Mouse (Mus musculus): ENCODE results near the gene Hadha. TPM values are rescaled to one million over a fixed set of nuclear protein-coding genes. Genes with fewer than 3 reads are reported as not detected.

Gene Hadha
- polyA plus RNA-seq, 1 experiment: 74.2 TPM

GRCm38 (mm10) chr5:30122481-30122880 lies 32.5 kb downstream of the Hadha start:
- H3K27me3 ChIP-seq (ENCODE audit: control insufficient read depth, insufficient read depth, low read length): no peaks in the 10 kb centered on the region
- no peak overlapping the region for H3K4me3 ChIP-seq (ENCODE audit: control insufficient read depth, low read depth, low read length)
- H3K36me3 ChIP-seq (ENCODE audit: control insufficient read depth, insufficient read depth, low read length): peaks cover 5% of the 10 kb centered on the region
- no peaks in the 10 kb centered on the region for H3K4me1 ChIP-seq (ENCODE audit: control insufficient read depth, insufficient read depth, low read length)
- H3K27ac ChIP-seq (ENCODE audit: control insufficient read depth, insufficient read depth, low read depth, low read length): no peak overlapping the region
- TF ChIP-seq POLR2A (IDR thresholded peaks at IDR 0.05; ENCODE audit: control insufficient read depth, low read depth, low read length): no peak
- no peak for TF ChIP-seq CTCF (IDR thresholded peaks at IDR 0.05; ENCODE audit: control insufficient read depth, insufficient read depth, insufficient replicate concordance, low read depth, low read length)

DNA sequence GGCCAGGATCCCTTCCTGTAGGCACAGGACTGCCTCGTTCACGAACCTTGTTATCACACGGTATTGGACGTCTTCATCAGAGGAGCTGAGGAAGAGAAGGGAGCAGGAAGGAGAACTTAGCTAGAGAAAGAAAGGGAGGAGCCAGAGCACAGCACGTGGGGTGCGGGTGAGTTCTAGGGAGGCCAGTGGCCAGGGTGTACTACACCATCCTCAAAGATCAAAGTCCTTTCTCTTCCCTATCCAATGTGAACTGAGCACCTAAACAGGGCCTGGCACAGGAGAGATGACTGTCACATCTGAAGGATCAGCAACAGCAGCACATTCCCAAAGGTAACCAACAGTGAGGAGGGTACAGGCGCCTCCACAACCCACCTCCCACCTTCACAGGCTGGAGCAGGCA lies 34.9 kb downstream of the Hadha start:
- TF ChIP-seq POLR2A (IDR thresholded peaks at IDR 0.05; ENCODE audit: control insufficient read depth, low read depth, low read length): no peak
- H3K4me3 ChIP-seq (ENCODE audit: control insufficient read depth, low read depth, low read length): no peak overlapping the region
- H3K27ac ChIP-seq (ENCODE audit: control insufficient read depth, insufficient read depth, low read depth, low read length): no peak overlapping the region
- H3K4me1 ChIP-seq (ENCODE audit: control insufficient read depth, insufficient read depth, low read length): no peaks in the 10 kb centered on the region
- peaks cover 3% of the 10 kb centered on the region for H3K36me3 ChIP-seq (ENCODE audit: control insufficient read depth, insufficient read depth, low read length)
- H3K27me3 ChIP-seq (ENCODE audit: control insufficient read depth, insufficient read depth, low read length): no peaks in the 10 kb centered on the region

DNA sequence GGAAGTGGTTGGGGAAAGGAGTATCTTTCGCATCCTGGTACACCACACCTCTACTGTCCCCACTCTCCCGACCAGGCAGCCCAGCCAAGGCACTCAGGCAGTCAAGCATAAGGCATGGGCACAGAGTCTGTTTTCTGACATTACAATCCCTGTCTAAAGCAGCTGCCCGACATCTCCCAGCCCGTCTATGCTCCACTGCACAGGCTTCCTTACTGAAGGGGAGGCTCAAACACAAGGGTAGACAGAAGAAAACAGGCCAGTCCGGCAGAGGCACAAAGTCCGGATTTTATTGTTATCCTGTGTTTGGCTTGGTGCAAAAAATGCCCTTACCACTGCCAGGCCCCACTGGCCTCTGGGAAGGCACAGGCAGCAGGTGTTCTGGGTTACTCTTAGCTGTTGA lies 35.8 kb downstream of the Hadha start:
- Histone ChIP-seq H3K27me3 (ENCODE audit: control insufficient read depth, insufficient read depth, low read length) (no peaks in the 10 kb centered on the region), H3K4me3 (ENCODE audit: control insufficient read depth, low read depth, low read length) (no peak overlapping the region), H3K27ac (ENCODE audit: control insufficient read depth, insufficient read depth, low read depth, low read length) (no peak overlapping the region), H3K36me3 (ENCODE audit: control insufficient read depth, insufficient read depth, low read length) (peaks cover 3% of the 10 kb centered on the region), H3K4me1 (ENCODE audit: control insufficient read depth, insufficient read depth, low read length) (peaks cover 4% of the 10 kb centered on the region)
- TF ChIP-seq CTCF (IDR thresholded peaks at IDR 0.05; ENCODE audit: control insufficient read depth, insufficient read depth, insufficient replicate concordance, low read depth, low read length) (no peak), POLR2A (IDR thresholded peaks at IDR 0.05; ENCODE audit: control insufficient read depth, low read depth, low read length) (no peak)

GRCm38 (mm10) chr5:30118018-30118417 lies 36.9 kb downstream of the Hadha start:
- Histone ChIP-seq H3K27me3 (ENCODE audit: control insufficient read depth, insufficient read depth, low read length) (no peaks in the 10 kb centered on the region), H3K36me3 (ENCODE audit: control insufficient read depth, insufficient read depth, low read length) (peaks cover 3% of the 10 kb centered on the region), H3K4me3 (ENCODE audit: control insufficient read depth, low read depth, low read length) (no peak overlapping the region), H3K27ac (ENCODE audit: control insufficient read depth, insufficient read depth, low read depth, low read length) (no peak overlapping the region), H3K4me1 (ENCODE audit: control insufficient read depth, insufficient read depth, low read length) (peaks cover 10% of the 10 kb centered on the region)
- TF ChIP-seq POLR2A (IDR thresholded peaks at IDR 0.05; ENCODE audit: control insufficient read depth, low read depth, low read length) (no peak), CTCF (IDR thresholded peaks at IDR 0.05; ENCODE audit: control insufficient read depth, insufficient read depth, insufficient replicate concordance, low read depth, low read length) (no peak)

- Histone ChIP-seq H3K4me3 (ENCODE audit: control insufficient read depth, low read depth, low read length) (no peak overlapping the region), H3K4me1 (ENCODE audit: control insufficient read depth, insufficient read depth, low read length) (peaks cover 14% of the 10 kb centered on the region), H3K27me3 (ENCODE audit: control insufficient read depth, insufficient read depth, low read length) (no peaks in the 10 kb centered on the region), H3K36me3 (ENCODE audit: control insufficient read depth, insufficient read depth, low read length) (peaks cover 2% of the 10 kb centered on the region), H3K27ac (ENCODE audit: control insufficient read depth, insufficient read depth, low read depth, low read length) (no peak overlapping the region)
- TF ChIP-seq CTCF (IDR thresholded peaks at IDR 0.05; ENCODE audit: control insufficient read depth, insufficient read depth, insufficient replicate concordance, low read depth, low read length) (no peak), POLR2A (IDR thresholded peaks at IDR 0.05; ENCODE audit: control insufficient read depth, low read depth, low read length) (no peak)
Measured at GRCm38 (mm10) chr5:30115718-30116117, 39.2 kb downstream of the Hadha start.

- TF ChIP-seq CTCF (IDR thresholded peaks at IDR 0.05; ENCODE audit: control insufficient read depth, insufficient read depth, insufficient replicate concordance, low read depth, low read length): no peak
- no peak for TF ChIP-seq POLR2A (IDR thresholded peaks at IDR 0.05; ENCODE audit: control insufficient read depth, low read depth, low read length)
- Histone ChIP-seq H3K27ac (ENCODE audit: control insufficient read depth, insufficient read depth, low read depth, low read length) (no peak overlapping the region), H3K27me3 (ENCODE audit: control insufficient read depth, insufficient read depth, low read length) (no peaks in the 10 kb centered on the region)
Measured at GRCm38 (mm10) chr5:30114761-30115140, 40.2 kb downstream of the Hadha start.

DNA sequence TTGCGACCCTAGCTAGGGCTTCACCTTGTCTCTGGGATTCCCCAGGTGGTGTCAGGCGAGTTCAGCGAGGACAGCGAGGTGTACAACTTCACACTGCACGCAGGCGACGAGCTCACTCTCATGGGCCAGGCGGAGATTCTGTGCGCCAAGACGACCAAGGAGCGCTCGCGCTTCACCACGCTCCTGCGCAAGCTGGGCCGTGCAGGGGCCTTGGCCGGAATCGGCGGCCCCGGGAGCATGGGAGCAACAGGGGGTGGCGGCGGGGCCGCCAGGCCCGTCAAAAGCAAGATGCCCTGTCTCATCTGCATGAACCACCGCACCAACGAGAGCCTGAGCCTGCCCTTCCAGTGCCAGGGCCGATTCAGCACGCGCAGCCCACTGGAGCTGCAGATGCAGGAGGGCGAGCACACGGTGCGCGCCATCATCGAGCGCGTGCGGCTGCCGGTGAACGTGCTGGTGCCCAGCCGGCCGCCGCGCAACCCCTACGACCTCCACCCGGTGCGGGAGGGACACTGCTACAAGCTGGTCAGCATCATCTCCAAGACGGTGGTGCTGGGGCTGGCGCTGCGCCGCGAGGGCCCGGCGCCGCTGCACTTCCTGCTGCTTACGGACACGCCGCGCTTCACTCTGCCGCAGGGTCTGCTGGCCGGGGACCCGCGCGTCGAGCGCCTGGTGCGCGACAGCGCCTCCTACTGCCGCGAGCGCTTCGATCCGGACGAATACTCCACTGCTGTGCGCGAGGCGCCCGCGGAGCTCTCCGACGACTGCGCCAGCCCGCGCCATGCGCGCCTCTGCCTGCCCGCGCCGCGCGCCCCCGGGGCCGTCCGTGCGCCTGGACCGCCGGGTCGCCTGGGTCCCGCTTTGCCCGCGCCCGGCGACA lies 40.8 kb downstream of the Hadha start:
- Histone ChIP-seq H3K36me3 (ENCODE audit: control insufficient read depth, insufficient read depth, low read length) (no peaks in the 10 kb centered on the region; the same call in 1 of the 2 replicates), H3K27me3 (ENCODE audit: control insufficient read depth, insufficient read depth, low read length) (no peaks in the 10 kb centered on the region), H3K4me3 (ENCODE audit: control insufficient read depth, low read depth, low read length) (peak overlapping the region; percentile 82), H3K27ac (ENCODE audit: control insufficient read depth, insufficient read depth, low read depth, low read length) (no peak overlapping the region), H3K4me1 (ENCODE audit: control insufficient read depth, insufficient read depth, low read length) (peaks cover 19% of the 10 kb centered on the region)
- TF ChIP-seq POLR2A (IDR thresholded peaks at IDR 0.05; ENCODE audit: control insufficient read depth, low read depth, low read length) (no peak), CTCF (IDR thresholded peaks at IDR 0.05; ENCODE audit: control insufficient read depth, insufficient read depth, insufficient replicate concordance, low read depth, low read length) (peak; percentile 13; the same call in 1 of the 2 replicates)

More at GRCm38 (mm10) chr5:30114761-30115140, 40.2 kb downstream of the Hadha start:
- Histone ChIP-seq H3K4me1 (ENCODE audit: control insufficient read depth, insufficient read depth, low read length) (peaks cover 19% of the 10 kb centered on the region), H3K4me3 (ENCODE audit: control insufficient read depth, low read depth, low read length) (peak overlapping the region; percentile 82), H3K36me3 (ENCODE audit: control insufficient read depth, insufficient read depth, low read length) (no peaks in the 10 kb centered on the region; the same call in 1 of the 2 replicates)
